9 mouse cellular contexts compared by ENCODE assay signal in the genomic region with DNA sequence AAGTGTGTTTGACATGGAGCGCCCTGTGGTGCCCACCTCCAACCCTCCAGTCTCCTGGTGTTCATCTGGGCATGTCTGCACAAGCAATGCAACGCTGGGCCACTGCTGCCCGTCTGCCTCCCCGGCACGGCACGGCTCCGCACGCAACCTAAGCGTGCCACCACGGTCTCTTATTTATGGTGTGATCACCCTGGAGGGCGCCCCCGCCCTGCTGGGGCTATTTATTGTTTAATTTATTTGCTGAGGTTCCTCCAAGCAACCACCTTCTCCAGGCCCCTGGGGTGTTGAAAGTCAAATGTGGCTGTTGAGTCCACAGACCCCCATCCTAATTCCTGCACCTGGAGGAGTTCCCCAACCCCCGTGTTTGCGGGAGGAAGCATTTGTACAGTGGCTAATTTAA. TPM values are rescaled to one million over a fixed set of nuclear protein-coding genes. Genes with fewer than 3 reads are reported as not detected.
A peak's percentile ranks its signal among the peaks of the same experiment; 100 is the strongest.
DNase-seq lines count a peak whose midpoint lies in the region; ATAC-seq and TF ChIP-seq lines count a peak whose summit lies in the region.
"Had no signal": no experiment of that assay in that cellular context is flagged by ENCODE, and none has a peak within 500 bp of the region (broad histone marks: within the 10 kb centered on the region; RNA-seq: fewer than 3 reads in every experiment).

No protein-coding gene starts in this region.

- peak in 1 of 2 experiments; percentile 48 for DNase-seq in cerebellum, adult 2 months
- no peak for DNase-seq in cerebellum, adult 9-10 months
- no peak for DNase-seq in liver, adult 2 months (ENCODE audit: extremely low read depth, low read depth, low spot score)
- DNase-seq in liver: no peak
- no peak for DNase-seq in hindbrain, postnatal 0 days (ENCODE audit: low spot score)
- no peak for DNase-seq in spleen, adult 12 weeks (ENCODE audit: low spot score)
- no peak for DNase-seq in left cerebral cortex, adult 18-20 months (ENCODE audit: low spot score in 2 of 2)
- DNase-seq: left cerebral cortex, postnatal 4 days had no signal

- peak overlapping the region; percentile 100 for H3K9ac ChIP-seq in liver, adult 2 months (ENCODE audit: low read depth, low read length)
- no peak overlapping the region for H3K9ac ChIP-seq in hindbrain, postnatal 0 days (replicated peaks; ENCODE audit: low read length)
- H3K9ac ChIP-seq in neural tube, embryonic 13.5 days: no peak overlapping the region; the same call in 1 of the 2 replicates

- WGBS in cerebellum, adult 2 months: 76% methylated on average over 14 of the region's 14 CpGs
- 50% methylated on average over 14 of the region's 14 CpGs for WGBS in liver, adult 2 months
- WGBS in hindbrain, postnatal 0 days: 92% methylated on average over 14 of the region's 14 CpGs
- WGBS in neural tube, embryonic 13.5 days: 79% methylated on average over 14 of the region's 14 CpGs

- no peak for ATAC-seq in hindbrain, postnatal 0 days
- ATAC-seq in neural tube, embryonic 13.5 days (ENCODE audit: low read depth): no peak

- peaks cover 20% of the 10 kb centered on the region for H3K4me1 ChIP-seq in cerebellum, adult 2 months (ENCODE audit: control insufficient read depth, insufficient read depth, low read length)
- H3K4me1 ChIP-seq in liver, adult 2 months (ENCODE audit: control insufficient read depth, insufficient read depth, low read length): peaks cover 38% of the 10 kb centered on the region
- H3K4me1 ChIP-seq in hindbrain, postnatal 0 days (ENCODE audit: insufficient read depth, low read length): peaks cover 18% of the 10 kb centered on the region
- peaks cover 36% of the 10 kb centered on the region for H3K4me1 ChIP-seq in neural tube, embryonic 13.5 days (replicated peaks)

- peaks cover 18% of the 10 kb centered on the region for H3K79me2 ChIP-seq in liver, adult 2 months (ENCODE audit: control insufficient read depth, insufficient read depth, low read length)

- no peak for TF ChIP-seq CTCF in cerebellum, adult 2 months (IDR thresholded peaks at IDR 0.05; ENCODE audit: borderline replicate concordance, insufficient read depth, low read depth, low read length)
- TF ChIP-seq CTCF in liver, adult 2 months (IDR thresholded peaks at IDR 0.05; ENCODE audit: low read depth, low read length): 0 out of 2 replicates have a peak, but pooled peaks have one; percentile 1
- TF ChIP-seq CTCF in hindbrain, postnatal 0 days (IDR thresholded peaks at IDR 0.05; ENCODE audit: low read depth): no peak

- no peaks in the 10 kb centered on the region for H3K27me3 ChIP-seq in cerebellum, adult 2 months (ENCODE audit: control insufficient read depth, insufficient read depth, low read length)
- H3K27me3 ChIP-seq in liver, adult 2 months (ENCODE audit: control insufficient read depth, insufficient read depth, low read length): no peaks in the 10 kb centered on the region
- no peaks in the 10 kb centered on the region for H3K27me3 ChIP-seq in hindbrain, postnatal 0 days (ENCODE audit: insufficient read depth, low read length)
- H3K27me3 ChIP-seq in neural tube, embryonic 13.5 days: no peaks in the 10 kb centered on the region

- peaks cover 18% of the 10 kb centered on the region for H3K36me3 ChIP-seq in liver, adult 2 months (ENCODE audit: control insufficient read depth, insufficient read depth, low read length)
- peaks cover 24% of the 10 kb centered on the region for H3K36me3 ChIP-seq in hindbrain, postnatal 0 days (ENCODE audit: insufficient read depth, low read length)
- H3K36me3 ChIP-seq in neural tube, embryonic 13.5 days: peaks cover 39% of the 10 kb centered on the region

- peak overlapping the region; percentile 76 for H3K4me2 ChIP-seq in hindbrain, postnatal 0 days (ENCODE audit: low read depth, low read length)
- peak overlapping the region; percentile 77 for H3K4me2 ChIP-seq in neural tube, embryonic 13.5 days

- H3K9me3 ChIP-seq in hindbrain, postnatal 0 days (ENCODE audit: low read length): no peaks in the 10 kb centered on the region
- 0 out of 2 replicates have a peak, but pooled peaks cover 3% of the 10 kb centered on the region for H3K9me3 ChIP-seq in neural tube, embryonic 13.5 days

- H3K27ac ChIP-seq in cerebellum, adult 2 months (ENCODE audit: insufficient read depth, low read length): peak overlapping the region; percentile 99; the same call in 1 of the 2 replicates
- peak overlapping the region; percentile 88 for H3K27ac ChIP-seq in liver, adult 2 months (replicated peaks; ENCODE audit: insufficient read depth, low read depth, low read length)
- no peak overlapping the region for H3K27ac ChIP-seq in hindbrain, postnatal 0 days
- H3K27ac ChIP-seq in neural tube, embryonic 13.5 days (replicated peaks): no peak overlapping the region

- peak overlapping the region; percentile 78 for H3K4me3 ChIP-seq in cerebellum, adult 2 months (replicated peaks; ENCODE audit: insufficient read depth, low read depth, low read length)
- peak overlapping the region; percentile 97 for H3K4me3 ChIP-seq in liver, adult 2 months (ENCODE audit: insufficient read depth, low read depth, low read length)
- peak overlapping the region; percentile 82 for H3K4me3 ChIP-seq in hindbrain, postnatal 0 days (ENCODE audit: low read length)
- H3K4me3 ChIP-seq in neural tube, embryonic 13.5 days: no peak overlapping the region

- TF ChIP-seq POLR2A in cerebellum, adult 2 months (IDR thresholded peaks at IDR 0.05; ENCODE audit: borderline replicate concordance, insufficient read depth, low read length): no peak
- TF ChIP-seq POLR2A in liver, adult 2 months (IDR thresholded peaks at IDR 0.05; ENCODE audit: extremely low read depth, insufficient read depth, low read length): no peak

RNA-seq across cellular contexts. Expression of a gene that starts 3.1 kb away (rescaled TPM):
- polyA plus RNA-seq in cerebellum, adult 2 months (2012; rRNA removed): 23.4 and 24.2 TPM in 2 replicates
- 59.7 and 68.3 TPM in 2 replicates for total RNA-seq in liver, adult 2 months (2014; rRNA removed)
- polyA plus RNA-seq in liver, adult 2 months (2012; rRNA removed): 17.7 and 31.2 TPM in 2 replicates
- 98.0 and 104 TPM in 2 replicates for total RNA-seq in hindbrain, postnatal 0 days (2014; rRNA removed)
- polyA plus RNA-seq in hindbrain, postnatal 0 days (2015; fragmentation: Nextera tagmentation; extraction: Ambion mirVana): 69.8 TPM in 2 replicates
- 51.2 and 52.5 TPM in 2 replicates for polyA plus RNA-seq in neural tube, embryonic 13.5 days (2015; fragmentation: Nextera tagmentation; extraction: Ambion mirVana)
- total RNA-seq in left cerebral cortex, adult 18-20 months (2021): 10 to 100 TPM; 36.3 to 45.9 TPM

RNA-seq across cellular contexts. Expression of a gene that starts 45.6 kb away (rescaled TPM):
- 28.6 and 32.0 TPM in 2 replicates for polyA plus RNA-seq in cerebellum, adult 2 months (2012; rRNA removed)
- total RNA-seq in liver, adult 2 months (2014; rRNA removed): 51.4 and 70.2 TPM in 2 replicates
- 32.6 and 32.9 TPM in 2 replicates for polyA plus RNA-seq in liver, adult 2 months (2012; rRNA removed)
- 15.9 and 18.9 TPM in 2 replicates for total RNA-seq in hindbrain, postnatal 0 days (2014; rRNA removed)
- polyA plus RNA-seq in hindbrain, postnatal 0 days (2015; fragmentation: Nextera tagmentation; extraction: Ambion mirVana): 38.9 and 40.1 TPM in 2 replicates
- 62.4 and 70.9 TPM in 2 replicates for polyA plus RNA-seq in neural tube, embryonic 13.5 days (2015; fragmentation: Nextera tagmentation; extraction: Ambion mirVana)
- total RNA-seq in left cerebral cortex, adult 18-20 months (2021): 10 to 100 TPM; 26.6 to 33.3 TPM

RNA-seq across cellular contexts. Expression of a gene that starts 45.9 kb away (rescaled TPM):
- polyA plus RNA-seq in cerebellum, adult 2 months (2012; rRNA removed): 17.3 and 18.5 TPM in 2 replicates
- 4.9 and 5.8 TPM in 2 replicates for total RNA-seq in liver, adult 2 months (2014; rRNA removed)
- polyA plus RNA-seq in liver, adult 2 months (2012; rRNA removed): 9.4 and 14.4 TPM in 2 replicates
- total RNA-seq in hindbrain, postnatal 0 days (2014; rRNA removed): 12.7 and 17.4 TPM in 2 replicates
- polyA plus RNA-seq in hindbrain, postnatal 0 days (2015; fragmentation: Nextera tagmentation; extraction: Ambion mirVana): 6.3 and 7.2 TPM in 2 replicates
- polyA plus RNA-seq in neural tube, embryonic 13.5 days (2015; fragmentation: Nextera tagmentation; extraction: Ambion mirVana): 7.8 and 9.3 TPM in 2 replicates
- 10 to 100 TPM; 13.0 to 13.6 TPM for total RNA-seq in left cerebral cortex, adult 18-20 months (2021)

Comparison
In these comparisons a context has a peak if more than half of its experiments do, and no peak if none do; other contexts are left out.
1. H3K27ac ChIP-seq: peak in cerebellum, adult 2 months (single experiment) and liver, adult 2 months (single experiment); none in hindbrain, postnatal 0 days (single experiment) and neural tube, embryonic 13.5 days (single experiment).